Mouse (Mus musculus) liver (tissue): ENCODE measurements around the gene Ggcx.
"Not testable (repeated sequence)": the region's sequence is repeated elsewhere in the genome, so short reads cannot be mapped to it uniquely, and the experiment has no call there.

Experiments
- DNase-seq: peaks from one replicate; pipeline ENCODE4 v3.0.0-alpha.2; 2020; ENCODE audit warnings: mixed read lengths

Ggcx gene

DNA sequence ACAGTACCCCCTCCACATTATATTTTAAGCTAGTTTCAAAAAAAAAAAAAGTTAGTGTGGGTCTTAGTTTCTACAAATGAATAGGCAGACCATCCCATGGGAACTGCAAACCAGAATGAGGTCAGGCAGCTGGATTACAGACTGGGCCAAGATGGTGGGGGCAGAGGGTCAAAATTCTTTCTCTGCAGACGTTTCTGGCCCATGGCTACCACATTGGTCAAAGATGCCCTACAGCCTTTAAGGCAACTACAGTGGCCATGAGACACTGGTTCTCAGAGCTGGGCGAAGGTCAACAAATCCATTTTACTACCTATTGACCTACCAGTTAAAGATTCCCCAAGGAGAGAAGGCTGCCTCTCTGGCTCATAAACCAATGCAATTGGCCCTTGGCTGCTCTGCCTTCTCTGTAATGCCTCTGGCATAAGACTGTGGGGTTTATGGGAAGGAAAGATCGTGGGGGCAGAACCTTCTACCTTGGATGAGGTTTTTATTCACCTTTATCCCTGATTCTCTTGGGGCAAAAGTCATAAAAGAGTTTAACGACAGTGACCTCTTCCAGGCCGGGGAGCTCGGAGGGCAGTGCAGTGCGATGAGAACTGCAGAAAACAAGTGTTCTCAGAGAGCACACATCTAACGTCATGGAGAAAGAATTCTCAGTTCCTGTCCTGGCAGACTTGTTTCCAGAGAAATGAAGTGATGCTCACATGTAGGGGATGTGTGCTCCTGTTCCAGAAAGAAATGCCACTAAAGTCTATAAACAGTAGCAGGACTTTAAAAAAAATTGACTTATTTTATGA is 51.5 kb downstream of the Ggcx start:
- no peak for DNase-seq

DNA sequence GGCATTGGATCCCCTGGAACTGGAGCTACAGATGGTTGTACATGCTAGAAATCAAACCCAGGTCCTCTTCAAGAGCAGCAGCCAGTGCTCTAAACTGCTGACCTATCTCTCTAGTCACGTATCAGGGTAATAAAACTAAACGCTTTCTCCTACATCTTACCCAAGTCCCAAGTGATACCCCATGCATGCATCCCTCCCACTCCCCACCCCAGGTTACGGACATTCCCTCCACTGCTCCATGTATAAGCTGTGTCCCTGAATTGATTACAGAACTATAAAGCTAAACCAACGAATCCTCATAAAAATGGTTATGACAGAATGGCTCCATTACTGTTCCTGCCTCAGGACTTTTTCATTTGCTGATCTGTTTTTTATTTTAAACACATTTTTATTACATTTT is 52.1 kb downstream of the Ggcx start:
- DNase-seq: no peak

GRCm38 (mm10) chr6:72473264-72474041 is 59.3 kb downstream of the Ggcx start:
- DNase-seq: no peak

GRCm38 (mm10) chr6:72475221-72475985 is 61.3 kb downstream of the Ggcx start:
- no peak for DNase-seq

DNA sequence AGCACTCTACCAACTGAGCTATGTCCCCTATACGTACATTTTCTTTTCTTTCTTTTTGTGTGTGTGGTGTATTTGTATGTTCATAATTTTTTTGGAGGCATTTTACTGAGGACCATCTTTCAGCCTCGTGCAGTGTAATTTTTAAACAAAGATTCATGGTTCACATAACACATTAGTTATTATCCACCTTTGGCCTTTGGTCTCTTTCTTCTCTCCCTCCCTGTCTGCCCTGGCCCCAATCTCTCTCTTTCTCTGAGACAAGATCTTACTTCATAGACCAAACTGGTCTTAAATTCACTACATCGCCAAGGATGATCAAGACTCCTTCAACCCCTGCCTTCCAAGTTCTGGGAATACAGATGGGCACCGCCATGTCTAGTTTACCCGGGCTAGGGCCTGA is 62.7 kb downstream of the Ggcx start:
- DNase-seq: no peak

DNA sequence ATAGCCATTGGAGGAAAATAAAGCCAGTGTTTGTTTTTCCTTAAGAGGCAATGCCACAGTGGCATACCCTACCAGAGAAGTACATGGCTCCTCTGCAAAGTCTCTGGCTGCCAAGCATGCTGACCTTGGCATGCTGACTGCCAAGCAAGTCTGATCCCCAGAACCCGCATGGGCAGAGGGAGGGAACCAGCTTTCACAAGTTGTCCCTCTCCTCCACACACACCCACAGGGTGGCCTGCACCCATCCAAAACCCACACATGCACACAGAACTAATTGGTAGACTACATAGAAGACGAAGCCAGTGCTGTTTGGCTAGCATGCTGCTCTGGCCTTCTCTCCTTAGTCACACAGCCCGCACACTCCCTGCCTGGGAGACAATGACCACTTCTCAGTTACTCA is 63.5 kb downstream of the Ggcx start:
- DNase-seq: no peak

GRCm38 (mm10) chr6:72478691-72479090 is 64.6 kb downstream of the Ggcx start:
- not testable (repeated sequence) for DNase-seq

GRCm38 (mm10) chr6:72479645-72480421 is 65.7 kb downstream of the Ggcx start:
- no peak for DNase-seq

GRCm38 (mm10) chr6:72480422-72480702 is 66.3 kb downstream of the Ggcx start:
- DNase-seq: no peak
